Mouse (Mus musculus) gastrocnemius, postnatal 25 days (tissue): ENCODE data around the gene Gm20422. TPM values are rescaled to one million over a fixed set of nuclear protein-coding genes. Genes with fewer than 3 reads are reported as not detected.
"Not testable (repeated sequence)": the region's sequence is repeated elsewhere in the genome, so short reads cannot be mapped to it uniquely, and the experiment has no call there.

Experiments used
- DNase-seq: peaks from one replicate; pipeline ENCODE4 v3.0.0; 2022
- total RNA-seq, 2 experiments: library from RNA; stranded (reverse); gene quantifications; 1 replicate in 1 of 2; 2 replicates in 1 of 2; pipeline ENCODE4 v1.2.3; 2021

Gm20422 gene
- total RNA-seq, 2 experiments from 2014 or later = 2.1 to 2.8 TPM

DNA sequence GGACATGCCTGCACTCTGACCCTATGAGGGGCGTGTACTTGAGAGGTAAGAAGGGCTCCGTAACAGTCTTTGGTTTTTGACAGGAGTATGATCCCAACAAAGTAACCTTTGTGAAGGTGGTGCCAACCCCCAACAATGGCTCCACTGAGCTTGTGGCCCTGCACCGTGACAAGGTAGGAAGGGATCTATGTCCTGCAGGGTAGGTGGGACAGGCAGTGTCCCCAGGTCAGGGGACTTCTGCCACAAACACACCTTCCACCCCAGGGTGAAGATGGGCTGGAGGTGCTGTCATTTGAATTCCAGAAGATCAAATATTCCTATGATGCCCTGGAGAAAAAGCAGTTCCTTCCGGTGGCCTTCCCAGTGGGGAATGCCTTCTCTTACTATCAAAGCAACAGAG is 19.0 kb upstream of the Gm20422 start:
- DNase-seq = no peak

DNA sequence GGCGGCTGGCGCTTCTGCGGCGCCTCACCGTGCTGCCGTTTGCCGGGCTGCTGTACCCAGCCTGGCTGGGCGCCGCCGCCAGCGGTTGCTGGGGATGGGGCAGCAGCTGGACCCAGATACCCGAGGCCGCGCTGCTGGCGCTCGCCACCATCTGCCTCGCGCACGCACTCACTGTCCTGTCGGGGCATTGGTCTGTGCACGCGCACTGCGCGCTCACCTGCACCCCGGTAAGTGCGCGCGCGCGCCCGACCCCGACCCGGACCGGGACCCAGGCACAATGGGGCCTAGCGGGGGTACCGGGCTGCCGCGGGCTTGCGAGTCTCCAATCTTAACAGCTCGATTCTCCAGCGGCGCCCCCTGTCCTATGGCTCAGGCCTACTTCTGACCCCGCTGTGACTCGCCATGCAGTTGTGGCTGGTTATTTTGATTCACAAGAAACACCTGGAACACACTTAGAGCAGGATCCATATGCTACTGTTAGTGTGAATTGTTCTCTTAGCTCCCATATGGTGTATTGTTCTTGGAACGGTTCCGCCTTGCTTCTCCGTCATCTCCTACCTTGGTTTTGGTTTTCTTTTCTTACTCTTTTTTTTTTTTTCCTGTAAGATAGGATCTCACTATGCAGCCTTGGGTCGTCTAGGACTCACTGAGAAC is 16.9 kb upstream of the Gm20422 start:
- DNase-seq = peak; percentile 41

DNA sequence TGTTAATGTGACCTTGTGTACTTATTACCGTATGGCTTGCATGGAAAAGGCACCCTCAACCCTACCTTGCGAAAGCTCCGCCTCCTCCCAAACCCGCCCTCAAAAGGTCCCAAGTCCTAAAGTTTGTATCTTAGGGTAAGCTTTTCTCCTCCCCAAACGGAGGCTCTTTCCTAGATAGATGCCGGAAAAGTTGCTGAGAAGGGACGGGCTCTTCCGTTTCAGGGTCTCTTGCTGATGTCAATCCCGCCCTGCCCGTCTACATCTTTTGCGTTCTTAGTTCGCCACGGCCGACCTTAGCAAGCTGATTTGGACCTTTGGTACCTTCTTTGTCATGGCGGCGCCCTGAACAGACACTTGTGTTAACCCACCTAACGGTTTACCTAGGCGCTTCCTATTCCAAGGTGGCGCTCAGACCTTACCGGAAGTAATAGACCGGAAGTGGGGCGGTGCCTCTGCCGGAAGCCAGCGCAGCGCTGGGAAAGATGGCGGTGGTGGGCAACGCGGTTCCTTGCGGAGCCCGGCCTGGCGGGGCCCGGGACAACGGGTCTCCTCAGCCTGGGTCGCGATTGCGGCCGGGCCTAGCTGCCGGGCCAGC is 16.2 kb upstream of the Gm20422 start, which contains the start of the genes Atp13a1 and Zfp866:
Gene Atp13a1 (plus strand): TSS at position 391 of the 595 bp plus-strand sequence.
Gene Zfp866 (minus strand): TSS at position 406 of the 595 bp plus-strand sequence.
- peak; percentile 81 for DNase-seq

DNA sequence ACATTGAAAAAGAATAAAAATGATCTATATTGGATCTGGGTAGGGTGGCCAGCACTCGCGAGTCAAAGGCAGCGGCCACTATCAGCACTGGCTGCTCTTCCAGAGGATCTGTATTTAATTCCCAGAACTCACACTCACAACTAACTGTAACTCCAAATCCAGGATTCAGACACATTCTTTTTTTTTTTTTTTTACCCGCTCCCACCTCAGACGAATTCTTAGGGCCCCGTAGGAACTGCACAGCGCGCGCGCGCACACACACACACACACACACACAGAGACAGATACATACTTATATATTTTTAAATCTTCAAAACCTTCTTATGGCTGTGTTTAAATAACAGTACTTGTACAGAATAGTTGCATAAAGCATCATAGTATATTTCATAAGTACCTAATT is 15.7 kb upstream of the Gm20422 start:
- no peak for DNase-seq

DNA sequence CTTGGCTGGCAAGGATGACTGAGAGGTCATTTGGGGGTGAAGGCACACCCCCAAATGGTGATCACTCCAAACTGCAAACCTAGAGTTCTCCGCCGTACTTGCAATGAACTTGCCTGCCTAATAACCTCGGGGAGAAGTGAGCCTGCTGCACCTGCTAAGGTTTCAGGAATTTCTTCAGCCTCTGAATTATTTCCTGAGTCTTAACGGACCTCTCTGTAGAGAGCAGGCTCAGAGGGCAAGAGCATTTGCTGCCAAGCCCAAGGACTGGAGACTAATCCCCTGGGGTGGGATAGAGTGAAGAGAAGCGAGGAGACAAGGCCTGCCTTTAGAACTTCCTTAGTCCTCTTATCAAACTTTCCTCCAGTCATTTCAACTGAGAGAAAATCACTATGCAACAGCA is 15.0 kb upstream of the Gm20422 start:
- no peak for DNase-seq

DNA sequence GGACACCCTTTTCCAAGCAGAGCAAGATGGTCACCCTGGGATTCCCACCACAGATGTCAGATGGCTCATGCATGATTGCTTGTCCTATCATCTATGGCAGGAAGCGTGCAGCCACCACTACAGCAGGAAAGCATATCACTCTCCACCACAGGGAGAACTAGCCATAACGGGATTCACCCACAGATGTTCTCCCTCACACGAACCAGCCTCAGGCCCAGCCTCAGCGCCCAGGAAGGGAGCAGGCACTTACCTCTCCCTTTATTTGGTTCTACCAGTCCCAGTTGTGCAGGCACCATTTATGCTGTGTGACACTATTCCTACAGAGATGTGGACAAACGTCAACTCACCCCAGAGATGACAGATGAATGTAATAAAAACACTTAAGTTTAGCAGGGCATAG is 14.4 kb upstream of the Gm20422 start:
- DNase-seq = no peak

DNA sequence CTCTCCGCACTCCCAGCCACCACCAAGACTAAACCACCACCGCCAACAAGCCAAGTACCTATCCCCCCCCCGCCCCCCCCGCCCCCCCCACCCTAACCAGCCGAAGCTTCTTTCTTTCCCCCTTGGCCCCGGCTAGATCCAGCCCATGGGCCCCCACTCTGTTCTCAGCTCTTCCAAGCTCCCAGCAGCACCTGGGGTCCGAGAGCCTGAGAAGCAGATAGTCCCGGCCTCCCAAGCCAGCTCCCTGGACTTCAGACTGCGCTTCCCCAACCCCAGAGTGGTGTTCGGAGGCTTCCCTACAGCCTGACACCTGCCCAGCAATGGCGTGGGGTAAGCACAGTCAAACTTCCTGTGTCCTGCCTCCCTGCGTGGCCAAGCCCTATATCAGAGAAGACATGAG is 2.4 kb upstream of the Gm20422 start:
- no peak for DNase-seq

DNA sequence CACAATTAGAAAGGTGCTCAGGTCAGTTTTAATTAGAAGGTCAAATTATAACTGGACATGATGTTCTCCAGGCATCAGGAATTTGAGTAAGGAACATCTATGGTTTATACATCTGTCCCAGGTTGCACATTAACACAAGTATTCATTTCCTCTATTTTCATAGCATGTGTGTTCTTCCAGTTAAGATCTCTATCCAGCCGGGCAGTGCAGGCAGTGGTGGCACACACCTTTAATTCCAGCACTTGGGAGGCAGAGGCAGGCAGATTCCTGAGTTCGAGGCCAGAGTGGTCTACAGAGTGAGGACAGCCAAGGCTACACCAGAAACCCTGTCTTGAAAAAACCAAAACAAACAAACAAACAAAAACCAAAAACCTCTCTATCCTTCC is 456 bp upstream of the Gm20422 start:
- DNase-seq = no peak

DNA sequence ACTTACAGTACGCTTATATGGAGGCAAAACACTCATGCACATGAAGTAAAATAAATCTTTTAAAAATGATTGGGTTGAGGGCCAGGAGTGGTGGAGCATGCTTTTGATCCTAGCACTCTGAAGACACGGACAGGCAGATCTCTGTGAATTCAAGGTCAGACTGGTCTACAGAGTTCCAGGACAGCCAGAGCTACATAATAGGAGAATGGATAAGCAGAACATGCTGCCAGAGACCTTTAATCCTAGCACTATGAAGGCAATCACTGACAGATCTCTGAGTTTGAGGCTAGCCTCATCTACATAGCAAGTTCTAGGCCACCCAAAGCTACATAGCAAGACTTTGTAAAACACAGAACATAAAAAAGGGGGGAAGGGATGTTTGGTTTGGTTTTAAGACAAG is 2.6 kb downstream of the Gm20422 start:
- no peak for DNase-seq

DNA sequence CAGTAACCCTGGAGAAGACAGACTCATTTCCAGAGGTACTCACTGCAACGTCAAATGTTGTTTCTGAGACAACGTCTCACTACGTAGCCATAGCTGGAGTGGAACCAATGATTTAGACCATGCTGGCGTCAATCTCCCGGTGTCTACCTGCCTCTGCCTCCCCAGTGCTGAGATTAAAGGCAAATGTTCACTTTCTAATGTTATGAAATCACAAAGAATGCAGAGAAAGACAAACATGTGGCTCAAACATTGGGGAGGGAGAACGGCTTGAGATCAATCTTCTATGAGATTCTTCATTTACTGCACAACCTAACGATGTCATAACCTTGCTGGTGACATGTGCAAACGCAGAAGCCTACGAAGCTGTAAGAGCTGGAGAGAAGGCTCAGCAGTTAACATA is 3.5 kb downstream of the Gm20422 start:
- DNase-seq = no peak

DNA sequence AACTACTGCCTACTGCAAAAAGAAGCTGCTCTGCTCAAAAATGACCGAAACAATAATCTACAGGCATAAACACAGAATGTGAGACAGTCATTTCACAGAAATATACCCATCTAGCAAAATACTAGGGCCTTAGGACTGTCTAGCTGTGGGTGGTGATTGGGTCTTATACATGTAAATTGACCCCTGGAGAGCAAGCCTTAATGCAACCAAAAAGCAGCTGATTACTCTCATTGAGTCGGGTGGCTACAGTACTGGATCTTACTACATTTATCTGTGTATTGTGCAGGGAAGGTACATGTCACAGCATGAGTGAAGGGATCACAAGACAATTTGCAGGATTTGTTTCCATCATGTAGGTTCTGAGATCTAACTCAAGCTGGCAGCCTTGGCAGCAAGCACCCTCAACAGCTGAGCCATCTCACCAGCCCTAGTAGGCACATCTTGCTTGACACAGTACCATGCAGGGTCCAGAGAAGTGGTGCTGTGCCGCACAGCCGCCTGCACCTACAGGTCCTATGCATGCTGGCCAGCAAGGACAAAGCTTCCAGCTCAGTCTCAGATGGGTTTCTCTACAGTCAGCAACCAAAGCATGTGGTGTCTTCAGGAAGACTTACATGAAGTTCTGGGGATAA is 12.8 kb downstream of the Gm20422 start:
- DNase-seq = no peak

DNA sequence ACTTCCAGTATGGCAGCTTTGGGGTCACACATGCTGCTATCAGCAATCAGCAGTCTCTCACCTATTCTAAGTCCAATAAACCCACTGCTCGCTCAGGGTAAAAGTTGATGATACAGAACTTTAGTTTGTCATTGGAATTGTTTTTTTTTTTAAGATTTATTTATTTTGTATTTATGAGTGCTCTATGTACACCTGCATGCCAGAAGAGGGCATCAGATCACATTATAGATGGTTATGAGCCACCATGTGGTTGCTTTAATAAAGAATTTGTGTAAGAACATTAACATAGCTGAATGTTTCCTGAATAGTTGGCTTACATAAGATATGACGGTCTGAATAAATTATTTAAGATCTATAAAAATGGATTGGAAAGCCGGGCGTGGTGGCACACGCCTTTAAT is 16.4 kb downstream of the Gm20422 start:
- DNase-seq = no peak

DNA sequence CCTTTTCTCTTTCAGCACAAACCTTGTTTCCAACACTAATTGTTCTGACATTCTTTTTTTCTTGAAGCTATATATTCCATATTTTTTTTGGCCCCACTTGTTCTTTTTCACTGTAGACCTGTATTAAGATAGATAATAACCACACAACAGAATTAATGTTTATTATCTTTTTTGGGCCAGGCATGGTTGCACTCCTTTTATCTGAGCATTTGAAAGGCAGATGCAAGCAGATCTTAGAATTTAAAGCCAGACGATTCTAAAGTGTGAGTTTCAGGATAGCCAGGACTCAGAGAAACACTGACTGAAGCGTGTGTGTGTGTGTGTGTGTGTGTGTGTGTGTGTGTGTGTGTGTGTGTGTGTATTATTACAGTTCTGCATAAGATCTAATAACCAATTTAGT is 22.2 kb downstream of the Gm20422 start:
- DNase-seq = no peak

DNA sequence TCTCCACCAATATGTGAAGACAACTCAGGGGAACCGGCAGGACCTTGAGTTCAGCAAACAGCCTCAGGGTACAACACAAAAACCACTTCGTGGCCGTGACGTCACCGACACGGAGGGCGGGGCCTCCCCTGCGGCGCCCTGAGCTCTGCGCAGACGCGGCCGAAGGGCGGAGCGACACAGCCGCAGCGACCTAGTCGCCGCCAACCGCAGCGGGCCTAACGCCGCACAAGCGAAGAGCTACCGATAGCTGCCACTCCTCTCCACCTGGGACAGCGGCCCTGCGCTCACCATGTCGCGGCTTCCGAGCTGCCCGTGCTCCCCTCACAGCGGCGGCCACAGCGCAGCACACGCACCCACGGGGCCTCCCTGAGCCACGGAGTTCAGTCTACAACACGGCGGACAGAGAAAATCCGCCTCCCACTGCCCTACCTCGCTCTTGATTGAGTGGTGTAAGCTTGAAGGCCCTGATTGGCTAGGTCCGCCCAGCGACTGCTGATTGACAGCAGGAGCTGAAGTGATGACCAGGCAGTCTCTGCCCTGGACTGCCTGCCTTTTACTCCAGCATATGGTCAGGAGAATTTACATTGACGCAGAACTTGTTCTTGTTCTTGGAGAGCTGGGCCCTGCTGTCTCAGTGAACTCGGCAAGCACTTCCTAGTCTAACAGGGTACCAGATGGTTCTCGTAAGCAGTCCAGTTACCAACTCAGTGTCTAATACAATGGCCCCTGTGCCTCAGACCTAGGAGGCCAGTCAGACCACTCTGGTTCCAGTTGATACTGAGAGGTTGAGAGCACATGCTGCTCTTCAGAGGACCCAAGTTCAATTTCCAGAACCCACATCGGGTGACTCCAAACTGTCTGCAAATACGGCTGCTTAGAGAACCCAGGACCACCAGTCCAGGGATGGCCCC is 24.9 kb downstream of the Gm20422 start, which contains the start of gene Zfp963:
Gene Zfp963 (minus strand): TSS at position 427 of the 911 bp plus-strand sequence.
- peak; percentile 93 for DNase-seq

DNA sequence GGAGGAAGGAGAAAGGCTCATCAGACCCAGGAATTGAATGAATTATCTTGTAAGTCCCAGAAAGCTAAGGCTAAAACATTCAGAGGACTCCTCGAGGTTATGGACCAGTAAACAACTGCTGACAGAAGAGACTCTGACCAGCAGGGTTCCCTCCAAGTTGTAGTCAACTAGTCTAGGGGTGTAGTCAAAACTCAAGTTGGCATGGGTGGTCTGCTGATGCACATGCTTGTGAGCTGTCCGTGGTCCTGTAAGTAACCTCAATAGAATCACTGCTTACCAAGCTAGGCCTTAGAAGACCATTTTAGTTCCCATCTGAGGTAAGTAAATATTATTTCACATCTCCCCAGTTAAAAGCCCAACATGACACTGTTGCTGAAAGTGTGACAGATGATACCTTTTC is 33.5 kb downstream of the Gm20422 start:
- no peak for DNase-seq

DNA sequence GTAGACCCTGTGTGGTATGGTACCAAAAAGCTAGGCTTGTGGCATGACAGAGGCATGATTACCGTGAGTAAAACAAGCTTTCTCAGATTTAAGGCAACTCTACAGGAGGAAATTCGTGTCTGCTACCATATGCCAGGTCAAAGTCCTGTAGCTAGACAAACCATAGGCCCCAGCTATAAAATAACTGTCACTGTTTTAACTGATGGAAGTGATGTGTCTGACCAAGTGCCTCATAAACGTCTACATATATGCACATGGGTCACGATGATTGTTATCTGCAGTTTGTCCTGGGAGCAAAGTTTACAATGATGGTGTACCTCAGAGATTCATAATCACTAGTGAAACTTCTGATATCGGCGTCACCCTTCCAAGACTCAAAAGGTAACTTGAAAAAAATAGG is 33.9 kb downstream of the Gm20422 start:
- no peak for DNase-seq

DNA sequence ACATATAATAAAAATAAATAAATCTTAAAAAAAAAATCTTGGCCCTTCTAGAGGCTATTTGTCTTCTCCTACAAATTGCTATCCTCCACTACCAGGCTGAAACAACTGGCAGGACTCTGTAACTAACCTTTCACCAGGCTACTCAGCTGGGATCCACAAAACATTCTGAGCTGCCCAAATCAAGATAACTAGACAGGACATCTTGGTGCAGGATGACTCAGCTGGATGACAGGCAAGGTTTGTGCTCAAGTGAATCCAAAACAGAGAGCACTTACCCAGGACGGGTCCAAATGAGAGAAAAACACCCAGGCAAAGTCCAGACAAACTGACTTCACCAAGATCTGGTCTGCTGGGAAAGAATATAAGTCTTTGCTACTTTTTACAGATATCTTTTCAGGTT is 39.2 kb downstream of the Gm20422 start:
- no peak for DNase-seq

DNA sequence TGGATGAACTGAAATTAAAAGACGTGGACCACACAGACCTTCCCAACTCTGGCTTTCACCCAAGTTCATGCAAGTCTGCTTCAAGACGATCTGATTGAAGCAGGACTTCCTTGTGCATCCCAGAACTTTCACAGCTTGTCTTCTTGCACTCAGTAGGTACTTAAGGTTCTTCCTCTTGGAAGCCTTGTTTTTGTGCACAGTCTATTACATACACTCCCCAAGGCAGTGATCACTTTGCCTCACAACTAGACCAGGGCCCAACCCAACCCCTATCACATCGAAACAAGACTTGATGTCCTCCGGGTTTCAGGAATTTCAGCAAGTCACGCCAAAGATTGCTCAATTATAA is 57.5 kb downstream of the Gm20422 start:
- DNase-seq = no peak

DNA sequence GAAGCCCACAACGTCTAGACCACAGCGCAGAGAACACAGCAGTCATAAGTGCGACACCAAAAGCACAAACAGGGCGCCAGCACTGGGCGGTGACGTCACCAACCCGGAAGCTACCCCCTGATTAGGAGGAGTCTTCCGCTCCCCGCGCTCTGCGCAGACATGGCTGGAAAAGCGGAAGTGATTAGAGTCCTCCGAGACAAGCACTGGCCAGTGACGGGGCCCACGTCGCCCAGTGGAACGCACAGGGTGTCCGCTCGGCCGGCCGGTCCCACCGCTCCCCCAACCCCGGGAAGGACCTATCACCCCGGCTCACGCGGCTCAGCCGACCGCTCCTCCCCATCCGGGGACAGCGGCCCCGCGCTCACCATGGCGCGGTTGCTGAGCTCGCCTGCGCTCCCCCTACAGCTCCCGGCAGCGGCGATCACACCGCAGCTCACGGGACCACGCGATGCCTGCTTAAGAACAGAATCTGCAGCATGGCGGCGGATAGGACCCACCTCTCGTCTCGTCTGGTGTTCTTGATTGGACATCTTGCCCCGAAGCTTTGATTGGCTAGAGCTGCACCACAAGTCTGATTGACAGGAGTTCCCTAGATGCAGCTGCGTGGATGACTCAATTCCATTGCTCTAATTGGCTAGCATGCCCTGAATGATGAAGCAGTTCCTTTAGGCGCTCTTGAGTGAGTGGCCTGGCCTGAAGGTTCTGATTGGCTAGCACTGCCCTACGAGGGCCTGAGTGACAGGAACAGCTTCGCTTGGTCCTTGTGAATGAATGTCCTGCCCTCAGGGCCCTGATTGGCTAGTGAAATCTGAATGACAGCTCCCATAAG is 58.1 kb downstream of the Gm20422 start:
- DNase-seq = peak; percentile 98

DNA sequence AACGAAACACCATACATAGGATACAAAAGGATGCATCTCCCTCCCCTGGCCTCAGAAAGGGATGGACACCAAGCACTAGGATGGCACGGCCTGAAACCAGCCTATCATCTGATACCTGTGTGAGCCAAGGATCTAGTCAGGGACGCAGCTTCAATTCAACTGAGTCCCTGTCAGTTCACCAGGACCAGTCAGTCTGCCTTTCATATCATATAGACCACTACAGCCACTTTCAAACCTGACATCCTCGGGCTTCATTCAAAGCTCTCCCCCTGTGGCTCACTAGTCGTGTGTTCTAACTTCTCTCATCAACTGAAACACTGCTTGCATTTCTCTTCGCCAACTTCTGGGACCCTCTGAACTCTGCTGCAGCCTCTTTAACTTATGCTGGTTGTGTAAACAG is 59.3 kb downstream of the Gm20422 start:
- DNase-seq = no peak

DNA sequence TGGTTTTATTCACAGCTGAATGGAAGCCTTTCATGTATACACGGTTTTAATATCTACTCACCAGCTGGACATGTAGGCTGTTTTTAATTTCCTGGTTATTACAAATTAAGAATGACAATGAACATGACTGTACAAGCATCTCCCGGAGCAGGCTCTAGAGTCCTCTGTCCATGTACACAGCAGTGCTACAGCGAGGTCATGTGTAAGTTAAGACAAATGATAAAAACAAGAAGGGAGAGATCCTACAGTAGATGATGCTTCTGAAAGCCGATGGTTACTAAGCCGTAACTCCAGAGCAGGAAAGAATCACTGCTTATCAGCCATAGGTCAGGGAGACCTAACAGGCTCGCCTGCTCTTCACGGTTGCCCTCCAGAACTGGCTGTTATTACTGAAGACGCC is 61.2 kb downstream of the Gm20422 start:
- DNase-seq = no peak

DNA sequence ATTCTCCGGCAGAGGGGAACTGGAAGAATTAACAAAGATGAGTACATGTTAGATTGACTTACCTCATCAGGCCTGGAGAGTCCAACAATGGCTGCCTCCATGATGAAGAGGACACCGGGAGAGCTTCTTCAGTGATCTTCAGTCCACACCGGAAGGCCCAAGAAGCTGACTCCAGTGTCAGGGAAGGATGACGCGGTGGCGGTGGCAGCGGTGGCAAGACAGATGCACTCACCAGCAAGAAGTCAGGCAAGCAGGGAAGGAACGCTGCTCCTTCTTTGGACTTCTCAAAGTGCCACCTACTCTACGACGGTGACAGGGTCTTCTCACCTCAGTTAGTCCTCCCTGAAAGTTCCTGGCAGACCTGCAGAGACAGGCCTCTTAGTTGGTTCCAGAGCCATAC is 64.1 kb downstream of the Gm20422 start, which contains the start of gene Zfp869:
Gene Zfp869 (minus strand): TSS at position 101 of the 400 bp plus-strand sequence.
- DNase-seq = not testable (repeated sequence)
